Mouse (Mus musculus): ENCODE results near the gene Nup107. TPM values are rescaled to one million over a fixed set of nuclear protein-coding genes. Genes with fewer than 3 reads are reported as not detected.
"Not testable (repeated sequence)": the region's sequence is repeated elsewhere in the genome, so short reads cannot be mapped to it uniquely, and the experiment has no call there.

The Nup107 gene
- polyA plus RNA-seq, 1 experiment: 3.6 TPM

GRCm38 (mm10) chr10:117736573-117736972 is 55.9 kb downstream of the Nup107 start:
- Histone ChIP-seq H3K4me1 (ENCODE audit: control insufficient read depth, insufficient read depth, insufficient read length, low read length) (no peaks in the 10 kb centered on the region), H3K4me3 (ENCODE audit: insufficient read depth, low read depth, low read length) (no peak overlapping the region), H3K27ac (replicated peaks; ENCODE audit: low read depth, low read length) (no peak overlapping the region)

DNA sequence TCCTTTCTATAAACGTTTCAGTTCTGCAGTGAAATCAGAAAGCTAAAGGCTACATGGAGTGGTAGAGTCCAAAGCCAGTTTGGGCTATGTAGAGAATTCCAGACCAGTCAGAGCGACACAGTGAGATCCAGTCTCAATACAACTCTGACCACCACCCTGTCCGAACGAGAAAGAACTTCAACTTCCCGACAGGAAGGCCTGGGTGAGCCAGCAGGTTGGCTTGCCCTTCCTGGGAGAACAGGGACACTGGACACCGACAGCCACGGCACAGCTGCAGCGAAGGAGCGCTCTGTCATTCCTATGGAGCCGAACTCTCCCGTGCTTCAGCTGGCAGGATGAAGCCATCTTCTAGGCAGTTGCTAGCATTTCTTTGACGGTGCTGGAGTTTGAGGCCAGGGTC is 57.1 kb downstream of the Nup107 start:
- not testable (repeated sequence) for H3K4me3 ChIP-seq (ENCODE audit: insufficient read depth, low read depth, low read length); H3K27ac ChIP-seq (replicated peaks; ENCODE audit: low read depth, low read length); H3K4me1 ChIP-seq (ENCODE audit: control insufficient read depth, insufficient read depth, insufficient read length, low read length)

DNA sequence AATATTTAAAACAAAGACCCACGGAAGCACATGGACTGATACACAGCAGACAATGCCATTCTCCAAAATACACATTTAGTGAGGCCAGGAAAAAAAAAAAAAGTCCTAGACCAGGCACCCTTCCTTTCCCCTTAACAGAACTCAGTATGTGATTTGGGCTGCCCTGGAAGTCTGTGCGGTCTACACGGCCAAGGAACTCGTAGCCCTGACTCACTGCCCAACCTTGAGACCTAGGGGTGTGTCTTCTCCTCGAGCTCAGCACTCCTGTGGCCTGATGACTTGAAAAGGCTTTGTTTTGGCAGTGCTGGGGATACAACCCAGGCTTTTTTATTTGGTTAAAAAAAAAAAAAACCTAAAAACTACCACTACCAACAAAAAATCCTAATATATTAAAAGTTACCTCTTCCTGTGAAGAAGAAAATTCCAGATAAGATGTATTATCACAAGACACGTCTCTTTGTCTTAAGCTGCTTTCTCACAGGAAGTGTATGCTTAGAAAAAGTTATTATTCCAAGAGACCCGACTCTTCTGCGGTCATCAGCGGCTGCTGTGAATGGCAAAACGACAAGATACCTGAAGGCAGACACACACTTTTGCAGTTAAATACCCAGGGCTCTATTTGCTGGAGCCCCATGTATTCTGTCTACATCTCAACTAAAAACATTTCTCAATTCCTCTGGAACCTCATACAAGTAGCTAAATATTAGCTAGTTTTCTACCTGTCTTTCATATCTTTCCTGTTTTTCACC is 58.2 kb downstream of the Nup107 start:
- not testable (repeated sequence) for H3K4me1 ChIP-seq (ENCODE audit: control insufficient read depth, insufficient read depth, insufficient read length, low read length); H3K4me3 ChIP-seq (ENCODE audit: insufficient read depth, low read depth, low read length); H3K27ac ChIP-seq (replicated peaks; ENCODE audit: low read depth, low read length)

GRCm38 (mm10) chr10:117733626-117734025 is 58.9 kb downstream of the Nup107 start:
- not testable (repeated sequence) for H3K4me1 ChIP-seq (ENCODE audit: control insufficient read depth, insufficient read depth, insufficient read length, low read length); H3K27ac ChIP-seq (replicated peaks; ENCODE audit: low read depth, low read length); H3K4me3 ChIP-seq (ENCODE audit: insufficient read depth, low read depth, low read length)

DNA sequence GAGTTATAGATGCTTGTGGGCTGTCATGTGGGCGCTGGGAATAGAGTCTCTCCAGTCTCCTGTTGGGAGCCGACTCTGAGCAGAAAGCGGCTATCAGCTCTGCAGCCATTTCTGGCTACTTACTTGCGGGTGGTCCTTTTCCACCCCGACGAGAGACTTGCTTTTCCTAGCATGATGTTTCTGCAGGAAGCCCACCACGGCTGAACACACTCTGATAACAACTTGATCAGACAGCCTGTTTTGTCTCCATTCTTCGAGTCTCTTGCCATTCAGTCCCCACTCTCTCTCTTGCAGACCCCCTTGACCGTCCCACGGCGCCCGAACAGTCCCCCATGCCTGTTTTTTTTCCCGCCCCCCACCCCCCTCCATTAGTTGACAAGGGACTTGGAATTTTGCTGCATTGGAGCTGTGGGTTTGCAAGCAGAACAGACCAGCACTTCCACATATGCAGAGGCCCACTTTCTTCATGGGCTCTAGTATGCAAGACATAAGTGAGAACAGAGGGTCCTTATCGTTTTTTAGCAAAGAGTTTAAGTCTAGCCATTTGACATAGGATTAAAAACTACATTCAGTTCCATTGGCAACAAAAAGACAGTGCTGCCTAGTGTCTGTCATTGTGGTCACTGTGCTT is 59.4 kb downstream of the Nup107 start:
- no peak overlapping the region for H3K4me3 ChIP-seq (ENCODE audit: insufficient read depth, low read depth, low read length)
- H3K4me1 ChIP-seq (ENCODE audit: control insufficient read depth, insufficient read depth, insufficient read length, low read length): no peaks in the 10 kb centered on the region
- H3K27ac ChIP-seq (replicated peaks; ENCODE audit: low read depth, low read length): no peak overlapping the region

DNA sequence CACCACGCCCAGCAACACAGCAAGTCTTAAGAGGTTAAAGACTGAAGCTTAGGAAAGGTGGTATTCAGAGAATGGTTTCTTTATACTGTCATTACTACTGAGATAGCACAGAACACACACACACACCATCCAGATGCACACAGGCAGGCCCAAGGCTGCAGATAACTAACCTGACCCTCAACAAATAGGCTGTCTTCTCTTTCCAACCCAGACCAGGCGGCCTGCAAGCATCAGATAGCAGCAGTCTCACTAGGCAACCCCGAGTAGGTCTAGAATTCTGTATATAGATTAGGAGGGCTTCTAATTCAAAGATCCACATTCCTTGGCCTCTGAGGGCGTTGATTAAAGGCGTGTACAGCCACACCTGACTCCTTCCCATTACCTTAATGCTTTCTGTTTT is 60.3 kb downstream of the Nup107 start:
- Histone ChIP-seq H3K4me1 (ENCODE audit: control insufficient read depth, insufficient read depth, insufficient read length, low read length) (no peaks in the 10 kb centered on the region), H3K4me3 (ENCODE audit: insufficient read depth, low read depth, low read length) (no peak overlapping the region), H3K27ac (replicated peaks; ENCODE audit: low read depth, low read length) (no peak overlapping the region)

DNA sequence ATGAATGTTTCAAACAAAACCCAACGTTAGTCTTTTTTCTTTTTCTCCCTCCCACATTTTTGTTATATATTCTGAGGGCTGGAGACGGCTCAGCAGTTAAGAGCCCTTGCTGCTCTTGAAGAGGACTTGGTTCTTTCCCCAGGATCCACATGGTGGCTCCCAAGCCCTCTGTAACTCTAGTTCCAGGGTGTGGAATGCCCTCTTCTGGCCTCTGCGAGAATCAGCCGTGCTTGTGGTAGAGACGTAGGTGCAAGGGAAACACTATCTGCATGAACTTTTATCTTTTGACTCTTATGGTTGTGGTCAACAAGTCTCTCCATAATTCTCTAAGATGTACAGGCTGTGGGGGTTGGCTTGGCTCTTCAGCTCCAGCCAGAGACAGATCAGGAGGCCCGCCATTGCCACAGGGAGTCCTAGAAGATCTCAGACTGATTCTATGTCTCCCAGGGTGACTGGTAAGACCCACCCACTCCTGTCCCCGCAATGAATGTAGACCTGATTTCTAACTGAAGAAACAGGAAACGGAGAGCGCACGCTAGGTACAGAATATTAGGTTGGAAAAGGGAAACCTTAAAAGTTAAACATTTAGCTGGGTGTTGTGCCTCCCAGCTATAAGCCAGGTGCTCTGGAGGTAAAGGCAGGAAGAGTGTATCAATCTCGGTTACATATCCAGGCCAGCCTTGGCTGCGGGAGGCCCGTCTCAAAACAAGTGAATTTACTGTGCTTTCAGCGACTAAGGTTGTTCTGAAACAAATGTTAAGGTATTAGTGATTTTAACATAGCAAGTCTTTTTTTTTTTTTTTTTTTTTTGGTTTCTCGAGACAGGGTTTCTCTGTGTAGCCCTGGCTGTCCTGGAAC is 61.0 kb downstream of the Nup107 start:
- Histone ChIP-seq H3K27ac (replicated peaks; ENCODE audit: low read depth, low read length) (no peak overlapping the region), H3K4me1 (ENCODE audit: control insufficient read depth, insufficient read depth, insufficient read length, low read length) (no peaks in the 10 kb centered on the region), H3K4me3 (ENCODE audit: insufficient read depth, low read depth, low read length) (no peak overlapping the region)

DNA sequence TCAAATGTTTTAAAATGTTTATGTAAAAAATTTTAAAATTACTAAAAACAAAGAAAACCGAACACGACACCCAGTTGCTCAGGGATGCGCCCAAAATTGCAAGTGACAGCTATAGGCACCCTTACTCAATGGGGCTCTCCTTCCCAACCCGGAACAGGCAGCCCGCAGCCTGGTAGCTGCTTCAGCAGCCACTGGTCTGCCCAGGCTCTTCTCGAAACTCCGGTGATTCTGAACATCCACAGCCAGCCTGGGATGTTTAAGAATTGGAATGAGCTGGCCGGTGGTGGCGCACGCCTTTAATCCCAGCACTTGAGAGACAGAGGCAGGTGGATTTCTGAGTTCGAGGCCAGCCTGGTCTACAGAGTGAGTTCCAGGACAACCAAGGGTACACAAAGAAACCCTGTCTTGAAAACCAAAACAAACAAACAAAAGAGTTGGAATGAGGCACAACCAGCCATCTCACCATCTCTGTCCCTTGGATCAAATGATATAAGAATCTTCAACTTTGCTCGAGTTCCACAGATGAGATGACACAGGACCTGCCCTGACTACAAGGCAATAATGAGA is 61.8 kb downstream of the Nup107 start:
- H3K4me1 ChIP-seq (ENCODE audit: control insufficient read depth, insufficient read depth, insufficient read length, low read length): no peaks in the 10 kb centered on the region
- no peak overlapping the region for H3K4me3 ChIP-seq (ENCODE audit: insufficient read depth, low read depth, low read length)
- no peak overlapping the region for H3K27ac ChIP-seq (replicated peaks; ENCODE audit: low read depth, low read length)

GRCm38 (mm10) chr10:117730140-117730539 is 62.4 kb downstream of the Nup107 start:
- H3K4me1 ChIP-seq (ENCODE audit: control insufficient read depth, insufficient read depth, insufficient read length, low read length): no peaks in the 10 kb centered on the region
- H3K4me3 ChIP-seq (ENCODE audit: insufficient read depth, low read depth, low read length): no peak overlapping the region
- no peak overlapping the region for H3K27ac ChIP-seq (replicated peaks; ENCODE audit: low read depth, low read length)

DNA sequence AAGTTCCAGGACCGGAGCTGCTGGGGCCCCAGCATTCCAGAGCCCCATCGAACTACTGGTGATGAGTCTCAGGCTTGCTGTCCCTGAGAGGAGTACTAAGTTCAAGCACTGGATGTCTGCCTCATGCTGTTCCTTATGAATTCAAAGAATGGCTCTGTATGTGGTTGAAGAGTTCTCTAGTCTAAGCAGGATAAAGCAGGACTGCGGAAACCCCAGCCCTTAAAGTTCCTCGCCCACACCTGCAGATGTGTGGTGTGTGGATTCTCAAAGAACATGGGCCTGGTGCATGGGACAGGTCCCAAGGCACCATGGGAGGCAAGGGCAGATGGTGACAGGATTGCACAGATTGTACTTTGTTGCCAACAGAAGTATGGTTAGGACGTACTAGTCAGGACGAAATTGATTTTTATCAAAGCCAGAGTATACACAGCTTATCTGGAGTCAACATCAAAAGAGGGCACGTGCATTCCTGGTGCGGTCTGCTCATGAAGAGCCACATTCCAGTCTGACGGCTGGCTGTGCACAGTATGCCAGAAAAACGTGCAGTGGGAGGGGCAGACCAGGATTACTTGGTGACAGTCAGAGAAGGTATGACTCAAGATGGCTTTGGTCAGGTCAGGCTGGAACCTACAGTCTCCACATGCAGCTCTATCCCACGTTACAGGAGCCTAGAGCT is 63.2 kb downstream of the Nup107 start:
- Histone ChIP-seq H3K27ac (replicated peaks; ENCODE audit: low read depth, low read length) (no peak overlapping the region), H3K4me1 (ENCODE audit: control insufficient read depth, insufficient read depth, insufficient read length, low read length) (no peaks in the 10 kb centered on the region), H3K4me3 (ENCODE audit: insufficient read depth, low read depth, low read length) (no peak overlapping the region)

DNA sequence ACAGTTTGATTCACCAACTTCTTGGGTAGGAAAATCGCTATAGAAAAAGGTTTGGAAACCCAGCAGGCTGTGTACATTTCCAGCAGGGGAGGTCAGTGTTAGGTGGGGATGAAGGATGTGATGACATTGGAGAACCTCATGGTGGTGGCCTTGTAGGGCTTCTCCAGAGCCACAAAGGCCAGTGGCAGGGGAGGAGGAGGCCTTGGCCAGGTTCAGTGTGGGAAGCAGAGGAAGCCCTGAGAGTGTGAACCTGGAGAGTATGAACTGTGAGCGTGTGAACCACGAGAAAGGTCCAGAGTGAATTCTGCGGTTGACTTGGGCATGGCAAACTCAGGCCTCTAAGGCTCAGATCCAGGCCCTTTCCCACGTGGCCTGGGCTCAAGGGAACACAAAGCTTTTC is 63.9 kb downstream of the Nup107 start:
- H3K27ac ChIP-seq (replicated peaks; ENCODE audit: low read depth, low read length): no peak overlapping the region
- no peaks in the 10 kb centered on the region for H3K4me1 ChIP-seq (ENCODE audit: control insufficient read depth, insufficient read depth, insufficient read length, low read length)
- H3K4me3 ChIP-seq (ENCODE audit: insufficient read depth, low read depth, low read length): no peak overlapping the region

- H3K4me3 ChIP-seq (ENCODE audit: insufficient read depth, low read depth, low read length): no peak overlapping the region
- H3K27ac ChIP-seq (replicated peaks; ENCODE audit: low read depth, low read length): no peak overlapping the region
Observed at GRCm38 (mm10) chr10:117727518-117728110, 64.9 kb downstream of the Nup107 start.

GRCm38 (mm10) chr10:117726888-117727385 is 65.6 kb downstream of the Nup107 start:
- no peaks in the 10 kb centered on the region for H3K4me1 ChIP-seq (ENCODE audit: control insufficient read depth, insufficient read depth, insufficient read length, low read length)
- no peak overlapping the region for H3K4me3 ChIP-seq (ENCODE audit: insufficient read depth, low read depth, low read length)
- H3K27ac ChIP-seq (replicated peaks; ENCODE audit: low read depth, low read length): no peak overlapping the region

More at GRCm38 (mm10) chr10:117727518-117728110, 64.9 kb downstream of the Nup107 start:
- no peaks in the 10 kb centered on the region for H3K4me1 ChIP-seq (ENCODE audit: control insufficient read depth, insufficient read depth, insufficient read length, low read length)

- Histone ChIP-seq H3K4me3 (ENCODE audit: insufficient read depth, low read depth, low read length) (no peak overlapping the region), H3K27ac (replicated peaks; ENCODE audit: low read depth, low read length) (no peak overlapping the region), H3K4me1 (ENCODE audit: control insufficient read depth, insufficient read depth, insufficient read length, low read length) (no peaks in the 10 kb centered on the region)
Observed at GRCm38 (mm10) chr10:117726350-117726749, 66.2 kb downstream of the Nup107 start.
